Mouse (Mus musculus) ES-Bruce4 (cell line): ENCODE measurements at regions not wholly inside any gene's neighbourhood (a gene's known extent, or its start where the extent isn't known, plus 50 kb on each side); places are given as distances from the start of the nearest gene placed in this dataset.

ENCODE experiments used
- CTCF ChIP-seq: IDR thresholded peaks from one replicate; pipeline ENCODE4 v1.8.1; 2011; ENCODE audit warnings: low read depth, low read length
- EP300 ChIP-seq: IDR thresholded peaks from 2 replicates; pipeline ENCODE4 v1.6.1; 2011; ENCODE audit warnings: low read depth, low read length; ENCODE audit not compliant: insufficient read depth

DNA sequence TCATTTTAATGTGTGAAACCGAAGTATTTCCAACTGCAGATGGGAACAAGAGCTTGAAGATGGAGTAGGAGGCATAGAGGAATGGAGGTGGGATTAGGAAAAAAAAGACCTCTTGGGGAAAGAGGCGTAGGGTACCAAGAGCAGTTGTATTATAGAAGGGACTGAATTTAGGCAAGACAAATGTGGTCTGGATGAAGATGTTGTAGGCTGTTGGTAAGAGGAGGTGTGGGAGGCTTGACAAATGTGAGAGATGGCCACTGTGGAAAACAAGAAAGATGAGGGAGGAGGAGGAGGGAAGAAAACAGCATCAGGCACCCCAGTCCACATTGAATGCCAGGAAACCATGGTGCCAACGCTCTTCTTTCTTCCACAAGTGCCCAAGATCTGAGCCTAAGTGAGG, 302.4 kb upstream of the Fbxo33 start:
- TF ChIP-seq CTCF (no peak), EP300 (no peak)
